Mouse (Mus musculus) E14TG2a.4 (cell line): ENCODE measurements around the gene Ezr.
"Not testable (repeated sequence)": the region's sequence is repeated elsewhere in the genome, so short reads cannot be mapped to it uniquely, and the experiment has no call there.

Experiments
- CTCF ChIP-seq: conservative IDR thresholded peaks from 2 replicates; pipeline ENCODE4 v1.5.1; 2014; ENCODE audit warnings: low read length
- NANOG ChIP-seq: IDR thresholded peaks from 2 replicates; pipeline ENCODE4 v1.6.1; 2014; ENCODE audit warnings: borderline replicate concordance, low read length, mixed read lengths
- POU5F1 ChIP-seq: IDR thresholded peaks from 2 replicates; pipeline ENCODE4 v1.6.1; 2014; ENCODE audit warnings: low read length, borderline replicate concordance

- not testable (repeated sequence) for TF ChIP-seq CTCF, POU5F1, NANOG
These were observed 74.4 kb downstream of the Ezr start for GRCm38 (mm10) chr17:6708194-6708593.
